Mouse (Mus musculus) hematopoietic stem cell, adult 5-6 weeks (primary cell): ENCODE measurements around the gene Rab22a. TPM values are rescaled to one million over a fixed set of nuclear protein-coding genes. Genes with fewer than 3 reads are reported as not detected.

ENCODE experiments used
- ATAC-seq, 2 experiments: fragments of 125-278 bp in 1 of 2; replicated peaks in 1 of 2; 2 replicates each; pipeline ENCODE4 v1.8.0; 2016 to 2017; ENCODE audit warnings: inconsistent platforms in 2 of 2, mild to moderate bottlenecking in 2 of 2, moderate number of reproducible peaks in 2 of 2, low read depth in 1 of 2, moderate TSS enrichment in 1 of 2; ENCODE audit not compliant: low FRiP score in 2 of 2, poor library complexity in 2 of 2, severe bottlenecking in 2 of 2, insufficient read depth in 1 of 2, low TSS enrichment in 1 of 2
- total RNA-seq: library from RNA; stranded (forward); fragments of 172-1452, 232-1000 nt; gene quantifications from 2 replicates; pipeline ENCODE4 v1.2.3, GENCODE M21; 2017

Gene Rab22a
- total RNA-seq, 1 experiment from 2014 or later: 7.9 TPM

DNA sequence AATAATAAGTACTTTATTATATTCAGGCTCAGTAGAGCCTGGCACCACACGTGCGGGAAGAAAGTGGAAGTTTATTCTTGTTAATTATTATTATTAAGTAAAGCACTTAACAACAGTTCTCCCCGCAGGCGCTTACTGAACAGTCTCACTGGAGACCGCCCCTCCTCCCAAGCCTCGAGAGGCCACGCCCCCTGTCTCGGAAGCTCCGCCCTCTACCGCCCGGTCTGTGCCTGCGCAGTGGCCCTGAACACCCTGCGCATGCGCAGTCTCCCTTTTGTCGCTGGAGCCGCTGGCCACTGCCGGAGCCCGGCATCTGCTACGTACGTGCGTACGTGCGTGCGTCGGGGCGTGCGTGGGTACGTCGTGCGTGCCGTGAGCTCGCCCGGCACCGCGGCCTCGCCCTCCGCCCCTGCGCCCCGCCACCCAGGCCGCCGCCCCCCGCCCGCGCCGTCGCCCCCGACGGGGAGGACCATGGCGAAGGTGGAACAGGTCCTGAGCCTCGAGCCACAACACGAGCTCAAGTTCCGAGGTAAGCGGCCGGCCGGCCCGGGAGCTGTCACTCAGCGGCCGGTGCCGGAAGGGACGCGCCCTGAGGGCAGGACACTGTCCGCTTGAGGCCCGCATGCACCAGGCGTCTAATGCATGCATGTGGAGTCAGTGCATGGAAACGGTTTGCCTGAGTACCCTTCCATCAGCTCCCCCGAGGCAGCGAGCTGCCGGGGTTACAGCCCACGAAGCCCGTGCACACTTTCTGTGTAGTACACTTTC is 77.8 kb downstream of the Rab22a start, which contains the start of gene Vapb:
TSS of gene Vapb (plus strand) at position 290 of the 768 bp plus-strand sequence.
- ATAC-seq: peak; percentile 97

DNA sequence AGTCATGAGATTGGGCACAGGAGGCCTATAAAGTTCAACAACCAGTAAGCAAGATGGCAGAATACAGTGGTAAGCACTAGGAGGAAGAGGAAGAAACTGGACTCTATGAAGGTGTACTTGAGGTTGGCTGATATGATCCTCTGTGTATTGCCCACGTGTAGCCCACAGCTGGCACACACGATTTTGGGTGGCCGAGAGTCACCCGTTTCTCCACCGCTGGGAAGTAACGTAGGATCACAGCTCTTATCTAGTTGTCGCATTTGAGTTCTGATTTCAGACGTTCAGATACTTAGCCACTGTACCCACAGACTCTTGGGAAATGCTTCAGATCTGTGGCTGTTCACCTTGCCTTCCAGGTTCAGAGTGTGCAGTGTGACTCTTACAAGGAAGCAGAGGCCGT is 78.7 kb downstream of the Rab22a start:
- ATAC-seq: peak in 1 of 2 experiments; percentile 9; a peak in 1 of 4 replicates

DNA sequence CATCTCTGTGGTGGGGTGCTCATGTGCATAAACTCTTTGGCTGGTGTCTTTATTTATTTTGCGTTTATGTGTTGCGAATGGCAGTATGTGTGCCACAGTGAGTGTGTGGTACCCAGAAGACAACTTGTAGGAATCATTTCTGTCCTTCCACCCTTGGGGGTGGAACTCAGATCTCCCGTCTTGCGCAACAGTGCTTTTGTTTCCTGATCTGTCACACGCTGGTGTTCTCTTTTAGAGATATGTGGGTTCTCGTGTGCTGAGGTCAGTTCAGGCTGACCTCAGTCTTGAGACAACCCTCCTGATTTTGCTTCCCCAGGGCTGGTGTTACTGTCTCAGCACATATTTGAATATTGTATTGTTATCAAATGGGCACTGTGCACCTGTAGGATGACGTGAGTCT is 79.5 kb downstream of the Rab22a start:
- ATAC-seq: no peak

DNA sequence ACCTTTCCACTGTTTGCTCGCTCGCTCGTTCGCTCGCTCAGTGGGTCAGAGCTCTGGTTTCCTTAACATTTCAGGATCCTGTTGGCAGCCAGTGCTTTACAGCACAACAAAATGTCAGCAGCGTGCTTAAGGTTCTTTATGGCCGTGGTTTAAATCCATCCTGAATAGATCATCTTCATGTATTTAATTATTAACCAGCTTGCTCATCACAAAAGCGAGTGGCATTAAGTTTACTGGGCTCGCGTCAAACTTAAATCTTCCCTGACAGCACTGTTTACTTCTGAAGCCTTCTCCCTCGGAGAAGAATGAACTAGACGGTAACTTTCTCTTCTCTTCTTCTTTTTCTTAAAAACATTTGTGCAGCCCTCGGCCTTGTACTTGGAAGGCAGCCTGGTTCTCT is 82.5 kb downstream of the Rab22a start:
- ATAC-seq: no peak

DNA sequence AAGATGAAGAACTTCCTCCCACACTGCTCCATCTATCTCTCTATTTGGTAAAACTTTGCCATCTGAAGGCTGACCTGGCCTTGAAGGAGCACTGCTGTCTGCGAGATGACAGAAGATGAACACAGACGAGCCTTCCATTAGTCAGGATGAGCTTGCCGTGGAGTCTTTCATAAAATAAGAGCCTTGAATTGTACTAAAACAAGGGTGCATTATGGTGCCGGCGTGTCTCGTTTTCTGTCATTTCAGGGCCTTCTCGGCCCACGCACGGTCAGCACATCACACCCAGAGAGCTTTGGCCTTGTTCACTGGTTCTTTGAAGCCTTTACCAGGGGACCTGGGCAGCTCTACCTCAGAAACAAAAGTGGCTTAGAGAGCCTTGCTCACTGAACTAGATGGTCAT is 83.2 kb downstream of the Rab22a start:
- no peak for ATAC-seq

DNA sequence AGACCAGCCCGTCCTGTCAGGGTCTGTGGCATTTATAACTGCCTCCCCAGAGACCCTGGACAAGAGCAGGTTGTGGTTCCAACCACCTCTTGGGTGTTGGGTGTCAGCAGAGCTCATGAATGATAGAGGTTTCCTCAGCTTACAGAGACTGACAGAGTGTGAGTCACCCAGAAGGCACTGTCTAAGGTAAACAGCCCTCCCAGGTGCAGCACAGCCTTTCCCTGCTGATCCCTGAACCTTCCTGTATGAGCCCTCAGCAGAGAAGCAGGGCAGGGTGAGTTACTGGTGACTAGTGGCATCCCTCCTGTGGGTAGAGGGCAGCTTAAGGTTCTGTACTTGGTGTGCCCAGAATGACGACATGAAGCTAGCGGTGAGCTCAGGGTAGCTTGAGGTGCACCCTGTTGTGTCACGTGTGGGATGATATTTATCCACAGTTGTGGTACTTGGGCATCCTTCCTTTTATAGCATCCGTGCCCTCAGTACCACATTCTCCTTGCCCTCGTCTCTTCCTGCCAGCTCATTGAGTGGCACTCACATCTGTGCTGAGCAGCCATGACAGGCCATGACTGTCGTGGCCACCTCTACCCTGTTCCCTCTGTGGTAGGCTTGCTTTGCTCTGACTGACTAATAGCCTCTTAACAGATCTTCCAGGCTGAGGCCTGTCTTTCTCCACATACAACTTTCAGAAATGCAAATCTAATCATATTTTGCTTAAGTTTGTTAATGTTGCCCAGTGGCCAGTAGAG is 84.7 kb downstream of the Rab22a start:
- no peak for ATAC-seq

DNA sequence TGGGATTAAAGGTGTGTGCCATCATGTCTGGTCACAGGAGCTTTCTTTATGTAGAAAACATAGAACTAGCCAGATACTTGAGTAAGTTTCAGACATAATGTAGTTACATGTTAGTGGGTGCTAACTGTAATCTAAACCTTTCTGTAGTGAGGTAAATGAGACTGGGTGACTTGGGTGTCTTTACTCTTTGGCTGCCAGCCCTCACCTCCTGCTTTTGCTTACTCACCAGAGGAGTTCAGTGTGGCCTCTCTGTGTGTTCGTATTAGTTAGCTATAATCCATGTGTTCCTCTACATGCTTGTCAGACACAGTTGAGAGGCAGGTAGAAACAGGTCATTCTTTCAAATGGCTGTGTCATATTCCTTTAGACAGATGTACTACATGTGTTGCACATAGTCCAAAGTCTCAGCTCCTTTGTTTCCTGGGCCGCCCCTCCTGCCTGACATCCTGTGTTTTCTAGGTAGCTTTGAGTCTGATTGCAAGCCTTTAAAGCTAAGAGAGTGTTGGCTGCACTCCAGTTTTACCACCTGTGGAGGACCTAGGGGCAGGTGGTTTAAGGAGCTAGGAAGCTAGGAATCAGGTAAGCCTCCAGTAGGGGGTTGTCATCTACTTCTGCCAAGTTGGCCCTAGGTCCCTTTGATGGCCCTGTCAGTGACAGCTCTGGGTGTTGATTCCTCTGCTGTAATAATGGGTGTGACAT is 89.5 kb downstream of the Rab22a start:
- ATAC-seq: no peak

DNA sequence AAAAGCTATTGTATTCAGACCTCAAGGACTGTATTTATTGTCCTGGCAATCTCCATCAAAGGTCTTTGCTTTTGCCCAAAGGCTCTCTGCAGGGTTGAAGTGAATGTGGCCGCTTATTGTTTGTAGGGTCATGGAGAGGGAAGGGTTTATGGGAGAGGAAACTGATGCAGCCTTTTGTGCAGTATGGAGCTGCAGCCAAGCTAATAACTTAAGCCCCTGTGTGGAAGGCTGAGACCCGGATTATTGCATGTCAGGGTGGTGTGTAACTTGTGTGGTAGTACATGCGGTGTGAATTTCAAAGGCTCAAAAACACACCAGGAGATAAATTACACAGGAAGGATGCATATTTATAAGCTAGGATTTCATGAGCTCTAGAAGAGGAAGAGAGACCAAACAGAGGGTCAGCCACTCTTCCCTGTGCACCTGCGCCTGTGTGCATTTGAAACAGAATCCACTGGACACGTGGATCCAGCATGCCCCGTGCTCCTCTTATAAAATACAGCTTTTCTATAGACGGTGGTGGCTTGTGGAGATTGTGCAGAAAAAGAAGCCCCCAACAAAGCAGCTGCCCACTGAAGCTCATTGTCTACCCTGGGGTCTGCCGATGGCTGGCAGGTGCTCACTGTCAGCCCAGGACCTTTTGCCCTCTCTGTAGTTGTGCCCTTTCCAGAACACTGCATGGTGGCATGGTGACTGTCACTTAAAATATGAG is 96.0 kb downstream of the Rab22a start:
- no peak for ATAC-seq

Other genes with a start within 250 kb of the Rab22a start
- not detected in 2 replicates for gene 1700021F07Rik, start 137.2 kb upstream of the Rab22a start, total RNA-seq
- not detected in 2 replicates for gene Ankrd60, start 81.4 kb upstream of the Rab22a start, total RNA-seq
- not detected in 2 replicates for gene 1700010B08Rik, start 59.7 kb downstream of the Rab22a start, total RNA-seq
- gene Vapb, start 77.8 kb downstream of the Rab22a start, total RNA-seq: 56.4 and 61.6 TPM in 2 replicates